Mouse (Mus musculus): ENCODE data around the gene Gcdh. TPM values are rescaled to one million over a fixed set of nuclear protein-coding genes. Genes with fewer than 3 reads are reported as not detected.

Gene Gcdh
- polyA plus RNA-seq (2012; ENCODE audit: insufficient read depth, insufficient read length, low replicate concordance, missing spikeins) = not detected in 2 replicates

- Histone ChIP-seq H3K4me3 (ENCODE audit: insufficient read depth, low read depth, low read length) (peak within 1 kb of the TSS; percentile 89), H3K27ac (ENCODE audit: insufficient read depth, low read depth, low read length) (no peak within 1 kb of the TSS), H3K4me1 (ENCODE audit: control insufficient read depth, insufficient read depth, low read length) (peaks cover 4% of the 10 kb centered on the region)
- under 1% methylated on average over 11 of the region's 11 CpGs for WGBS
- TF ChIP-seq POLR2A (IDR thresholded peaks at IDR 0.05; ENCODE audit: insufficient read depth, low read depth, low read length) (0 out of 2 replicates have a peak, but pooled peaks have one; percentile 22), CTCF (IDR thresholded peaks at IDR 0.05; ENCODE audit: insufficient read depth, low read depth, low read length) (no peak)
Observed at GRCm38 (mm10) chr8:84893709-84894134, at the start of gene Gcdh. Gene Gcdh (minus strand): TSS chr8:84893921.

GRCm38 (mm10) chr8:84937620-84938485 lies 44.1 kb upstream of the Gcdh start:
- H3K27ac ChIP-seq (ENCODE audit: insufficient read depth, low read depth, low read length) = no peak overlapping the region
- 60% methylated on average over 13 of the region's 13 CpGs for WGBS

GRCm38 (mm10) chr8:84936962-84937546 lies 43.3 kb upstream of the Gcdh start, which contains the start of gene Mast1:
Gene Mast1 (minus strand): TSS chr8:84937359.
- H3K4me1 ChIP-seq (ENCODE audit: control insufficient read depth, insufficient read depth, low read length) = peaks cover 23% of the 10 kb centered on the region
- H3K4me3 ChIP-seq (ENCODE audit: insufficient read depth, low read depth, low read length) = peak within 1 kb of the TSS; percentile 55
- TF ChIP-seq CTCF (IDR thresholded peaks at IDR 0.05; ENCODE audit: insufficient read depth, low read depth, low read length) (peak; percentile 68; the same call in 1 of the 2 replicates), POLR2A (IDR thresholded peaks at IDR 0.05; ENCODE audit: insufficient read depth, low read depth, low read length) (peak; percentile 54; the same call in 1 of the 2 replicates)
- peak within 1 kb of the TSS; percentile 36 for H3K27ac ChIP-seq (ENCODE audit: insufficient read depth, low read depth, low read length)
- WGBS = 1% methylated on average over 50 of the region's 50 CpGs

More at GRCm38 (mm10) chr8:84937620-84938485, 44.1 kb upstream of the Gcdh start:
- TF ChIP-seq POLR2A (IDR thresholded peaks at IDR 0.05; ENCODE audit: insufficient read depth, low read depth, low read length) = no peak
- TF ChIP-seq CTCF (IDR thresholded peaks at IDR 0.05; ENCODE audit: insufficient read depth, low read depth, low read length) = no peak
- Histone ChIP-seq H3K4me1 (ENCODE audit: control insufficient read depth, insufficient read depth, low read length) (peaks cover 23% of the 10 kb centered on the region), H3K4me3 (ENCODE audit: insufficient read depth, low read depth, low read length) (peak overlapping the region; percentile 55)

GRCm38 (mm10) chr8:84936041-84936961 lies 42.6 kb upstream of the Gcdh start:
- peak overlapping the region; percentile 55 for H3K4me3 ChIP-seq (ENCODE audit: insufficient read depth, low read depth, low read length)
- TF ChIP-seq POLR2A (IDR thresholded peaks at IDR 0.05; ENCODE audit: insufficient read depth, low read depth, low read length) = no peak
- no peak for TF ChIP-seq CTCF (IDR thresholded peaks at IDR 0.05; ENCODE audit: insufficient read depth, low read depth, low read length)
- WGBS = 10% methylated on average over 23 of the region's 23 CpGs
- H3K4me1 ChIP-seq (ENCODE audit: control insufficient read depth, insufficient read depth, low read length) = peaks cover 23% of the 10 kb centered on the region
- H3K27ac ChIP-seq (ENCODE audit: insufficient read depth, low read depth, low read length) = peak overlapping the region; percentile 36

GRCm38 (mm10) chr8:84935489-84935888 lies 41.8 kb upstream of the Gcdh start:
- 9% methylated on average over 14 of the region's 14 CpGs for WGBS
- peaks cover 23% of the 10 kb centered on the region for H3K4me1 ChIP-seq (ENCODE audit: control insufficient read depth, insufficient read depth, low read length)
- peak overlapping the region; percentile 55 for H3K4me3 ChIP-seq (ENCODE audit: insufficient read depth, low read depth, low read length)
- TF ChIP-seq POLR2A (IDR thresholded peaks at IDR 0.05; ENCODE audit: insufficient read depth, low read depth, low read length) (no peak), CTCF (IDR thresholded peaks at IDR 0.05; ENCODE audit: insufficient read depth, low read depth, low read length) (no peak)
- no peak overlapping the region; the same call in 1 of the 2 replicates for H3K27ac ChIP-seq (ENCODE audit: insufficient read depth, low read depth, low read length)

- Histone ChIP-seq H3K27ac (ENCODE audit: insufficient read depth, low read depth, low read length) (no peak overlapping the region), H3K4me3 (ENCODE audit: insufficient read depth, low read depth, low read length) (peak overlapping the region; percentile 55), H3K4me1 (ENCODE audit: control insufficient read depth, insufficient read depth, low read length) (peaks cover 23% of the 10 kb centered on the region)
- TF ChIP-seq CTCF (IDR thresholded peaks at IDR 0.05; ENCODE audit: insufficient read depth, low read depth, low read length) = no peak
- no peak for TF ChIP-seq POLR2A (IDR thresholded peaks at IDR 0.05; ENCODE audit: insufficient read depth, low read depth, low read length)
- 4% methylated on average over 15 of the region's 15 CpGs for whole genome bisulfite sequencing
Observed at GRCm38 (mm10) chr8:84934860-84935259, 41.1 kb upstream of the Gcdh start.

- WGBS = 44% methylated on average over 16 of the region's 16 CpGs
- Histone ChIP-seq H3K4me3 (ENCODE audit: insufficient read depth, low read depth, low read length) (no peak overlapping the region), H3K4me1 (ENCODE audit: control insufficient read depth, insufficient read depth, low read length) (peaks cover 26% of the 10 kb centered on the region), H3K27ac (ENCODE audit: insufficient read depth, low read depth, low read length) (no peak overlapping the region)
- TF ChIP-seq POLR2A (IDR thresholded peaks at IDR 0.05; ENCODE audit: insufficient read depth, low read depth, low read length) = no peak
- TF ChIP-seq CTCF (IDR thresholded peaks at IDR 0.05; ENCODE audit: insufficient read depth, low read depth, low read length) = no peak
Observed at GRCm38 (mm10) chr8:84933767-84934559, 40.2 kb upstream of the Gcdh start.

Measured in olfactory bulb, adult 2 months (tissue).